Mouse (Mus musculus) left cerebral cortex, adult 11 months (tissue): ENCODE results near the gene Pfn1.
A peak's percentile ranks its signal among the peaks of the same experiment; 100 is the strongest.

Experiments
- DNase-seq: peaks from one replicate; pipeline ENCODE4 v3.0.0; 2022; ENCODE audit warnings: low spot score

Gene Pfn1

DNA sequence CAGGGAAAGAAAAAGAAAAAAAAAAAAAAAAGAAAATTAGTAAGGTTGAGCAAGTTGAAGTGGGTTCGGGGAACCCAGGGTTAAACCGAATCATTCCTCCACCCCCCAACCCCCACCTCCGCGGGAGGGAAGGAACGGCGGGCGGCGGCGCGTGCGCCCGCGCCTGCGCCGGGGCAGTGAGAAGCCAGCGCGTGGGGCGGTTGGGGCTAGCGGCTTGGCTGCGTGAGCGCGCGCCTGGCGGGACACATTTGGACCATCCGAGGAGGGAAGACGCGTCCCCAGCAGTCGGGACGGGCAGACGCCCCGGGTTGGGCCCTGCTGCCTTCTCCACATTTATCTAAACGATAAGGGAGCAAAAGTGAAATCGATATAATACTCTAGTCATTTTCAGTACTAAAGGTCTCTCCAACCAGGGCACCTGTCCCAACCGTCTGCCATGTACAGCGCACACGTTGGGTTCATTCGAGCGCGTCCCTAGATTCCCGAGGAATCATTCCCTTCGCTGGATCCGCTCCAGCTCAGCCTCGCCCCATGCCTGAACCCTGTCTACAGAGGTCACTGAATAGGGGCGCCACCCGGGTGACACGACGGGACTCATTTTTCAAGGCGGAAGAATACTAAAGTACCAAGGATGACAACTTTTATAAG, 603 bp upstream of the Pfn1 start:
- no peak for DNase-seq

DNA sequence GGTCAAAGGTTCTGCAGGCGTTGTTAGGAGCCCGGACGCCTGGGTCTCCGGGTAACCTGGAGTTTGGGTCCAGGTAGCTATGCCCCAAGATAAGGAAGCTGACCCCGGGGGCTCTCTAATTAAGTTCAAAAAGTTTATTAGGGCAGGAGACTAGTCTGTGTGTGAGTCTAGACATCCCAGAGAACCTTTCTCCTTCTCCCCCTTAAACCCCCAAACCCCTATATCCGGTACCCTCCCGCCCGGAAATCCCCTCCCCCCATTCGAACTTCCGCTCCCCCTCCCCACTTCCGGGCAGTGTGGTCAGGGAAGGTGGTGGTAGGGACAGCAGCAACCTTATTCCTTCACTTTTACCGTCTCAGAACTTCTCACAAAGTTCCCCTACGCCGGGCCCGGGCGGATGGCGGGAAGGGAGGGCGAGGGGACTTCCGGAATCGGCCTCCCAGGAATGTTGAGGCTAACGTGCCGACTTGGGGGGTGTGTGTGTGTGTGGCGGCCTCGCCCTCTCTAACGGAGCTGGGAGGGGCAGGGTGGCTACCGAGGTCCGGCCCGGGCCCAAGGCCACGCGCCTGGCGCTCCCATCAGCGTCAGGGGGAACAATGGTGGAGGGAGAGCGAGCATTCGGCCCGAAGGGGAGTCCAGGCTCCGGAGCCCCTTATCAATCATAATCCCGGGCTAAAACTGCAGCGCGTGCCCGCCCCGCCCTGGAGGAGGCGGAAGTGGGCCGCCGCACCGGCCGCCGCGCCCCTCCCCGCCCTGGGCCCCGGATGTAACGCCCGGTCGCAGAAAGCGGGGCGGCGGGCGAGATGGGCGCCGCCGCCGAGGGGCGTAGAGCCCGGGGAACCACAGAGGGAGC, 873 bp downstream of the Pfn1 start:
- DNase-seq: no peak

GRCm38 (mm10) chr11:70652884-70653344, 1.5 kb downstream of the Pfn1 start:
- DNase-seq: no peak

DNA sequence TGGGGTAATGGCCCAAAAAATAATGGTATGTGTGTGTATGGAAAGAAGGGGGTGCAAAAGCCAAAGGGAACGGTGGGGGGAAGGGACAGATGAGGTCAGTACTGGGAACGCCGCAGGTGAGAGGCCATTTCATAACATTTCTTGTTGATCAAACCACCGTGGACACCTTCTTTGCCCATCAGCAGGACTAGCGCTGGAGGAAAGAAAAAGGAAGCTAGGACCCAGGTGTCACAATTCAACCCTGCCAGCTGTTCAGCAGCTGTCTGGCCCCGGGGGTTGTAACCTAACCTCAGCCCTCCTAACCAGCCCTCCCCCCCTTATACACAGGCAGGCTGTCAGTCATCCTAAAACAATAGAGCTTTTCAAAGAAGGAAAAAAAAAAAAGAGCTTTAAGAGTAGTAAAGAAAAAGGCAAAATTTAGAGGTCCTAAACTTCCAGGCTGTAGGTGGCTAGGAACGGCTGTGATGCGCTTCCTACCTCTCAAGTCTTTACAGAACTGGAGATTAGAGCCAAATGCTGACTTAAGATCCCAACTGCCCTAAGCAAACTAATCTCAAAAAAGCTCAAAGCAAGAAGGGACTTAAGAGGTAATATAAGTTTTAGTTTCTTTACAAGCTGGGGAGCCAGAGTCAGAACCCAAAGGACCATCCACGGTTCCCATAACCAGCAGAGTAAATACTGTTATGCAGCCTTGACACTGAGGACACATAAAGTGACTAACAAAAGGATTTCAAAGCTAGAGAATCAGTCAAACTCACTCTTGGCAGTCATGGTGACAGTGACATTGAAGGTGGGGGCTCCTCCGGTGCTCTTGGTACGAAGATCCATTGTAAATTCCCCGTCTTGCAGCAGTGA, 2.2 kb downstream of the Pfn1 start:
- DNase-seq: no peak

DNA sequence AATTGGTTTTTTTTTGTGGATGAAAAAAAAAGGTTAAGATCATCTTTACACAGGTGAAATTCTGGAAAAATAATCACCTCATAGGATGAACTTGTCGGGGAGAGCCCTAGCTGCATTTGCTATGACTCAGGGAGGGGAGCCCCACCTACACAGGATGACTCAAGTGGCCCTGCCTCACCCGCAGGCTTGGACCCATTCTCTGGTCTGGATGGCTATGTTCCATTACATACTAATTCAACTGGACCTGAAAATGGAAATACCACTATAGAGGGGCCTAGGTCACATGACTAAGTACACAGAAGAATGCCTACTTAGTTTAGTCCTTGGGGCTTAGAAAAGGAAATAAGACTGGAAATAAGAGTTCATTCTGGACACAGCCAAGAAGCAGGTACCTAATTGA, 3.1 kb downstream of the Pfn1 start:
- DNase-seq: no peak

DNA sequence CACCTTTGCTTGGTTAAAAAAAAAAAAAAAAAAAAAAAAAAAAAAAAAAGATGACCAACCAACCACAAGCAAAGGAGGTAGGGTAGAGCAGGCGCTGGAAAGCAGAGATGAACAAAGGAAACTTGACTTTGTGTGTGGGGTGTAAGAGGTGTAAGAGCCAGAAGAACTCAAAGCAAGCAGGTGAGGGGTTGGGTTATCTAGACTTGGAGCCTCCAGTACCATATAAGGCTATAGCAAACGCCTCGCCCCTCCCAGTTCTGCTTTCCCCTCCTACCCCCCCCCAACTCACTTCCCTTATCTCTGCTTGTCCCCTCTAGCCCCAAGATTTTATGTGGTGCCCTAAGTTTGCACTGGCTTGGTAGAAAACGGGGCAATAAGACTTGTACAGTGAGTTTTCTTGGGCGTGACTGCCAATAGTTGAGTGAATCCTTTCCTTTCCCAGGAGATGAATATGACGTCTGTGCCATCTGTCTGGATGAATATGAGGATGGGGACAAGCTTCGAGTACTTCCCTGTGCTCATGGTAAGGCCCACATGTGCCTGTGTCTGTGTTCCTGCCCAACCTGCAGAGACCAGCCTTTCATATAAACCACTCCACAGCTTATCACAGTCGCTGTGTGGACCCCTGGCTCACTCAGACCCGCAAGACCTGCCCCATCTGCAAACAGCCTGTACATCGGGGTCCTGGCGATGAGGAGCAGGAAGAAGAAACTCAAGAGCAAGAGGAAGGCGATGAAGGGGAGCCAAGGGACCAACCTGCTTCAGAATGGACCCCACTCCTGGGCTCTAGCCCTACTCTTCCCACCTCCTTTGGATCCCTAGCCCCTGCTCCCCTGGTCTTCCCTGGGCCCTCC, 3.9 kb downstream of the Pfn1 start:
- no peak for DNase-seq

- no peak for DNase-seq
Observed at GRCm38 (mm10) chr11:70649185-70649734, 5.2 kb downstream of the Pfn1 start.

GRCm38 (mm10) chr11:70648512-70648911, 5.9 kb downstream of the Pfn1 start:
- DNase-seq: no peak

- DNase-seq: no peak
Observed at GRCm38 (mm10) chr11:70647716-70648420, 6.6 kb downstream of the Pfn1 start.

GRCm38 (mm10) chr11:70646691-70647650, 7.5 kb downstream of the Pfn1 start, which contains the start of the genes Rnf167 and Slc25a11:
Gene Rnf167 (plus strand): TSS chr11:70647235.
Gene Slc25a11 (minus strand): TSS chr11:70647479.
- peak; percentile 95 for DNase-seq

DNA sequence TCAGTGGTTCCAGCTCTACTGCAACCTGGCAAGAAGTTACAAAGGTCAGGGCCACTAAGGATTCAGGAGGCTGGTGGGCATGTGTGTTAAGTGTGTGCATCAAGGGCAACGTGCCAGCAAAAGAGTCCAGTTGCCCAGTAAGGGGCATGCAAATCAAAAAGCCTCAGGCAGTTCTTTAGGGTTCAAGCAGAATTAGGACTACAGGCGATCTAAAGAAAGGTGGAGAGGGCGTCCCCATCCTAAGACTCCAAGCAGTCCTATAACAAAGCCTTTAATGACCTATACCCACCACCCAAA, 8.2 kb downstream of the Pfn1 start:
- DNase-seq: no peak

GRCm38 (mm10) chr11:70645461-70646258, 8.8 kb downstream of the Pfn1 start:
- no peak for DNase-seq

- DNase-seq: no peak
Observed at GRCm38 (mm10) chr11:70644564-70645103, 9.8 kb downstream of the Pfn1 start.

- DNase-seq: no peak
Observed at GRCm38 (mm10) chr11:70643051-70643450, 11.4 kb downstream of the Pfn1 start.

DNA sequence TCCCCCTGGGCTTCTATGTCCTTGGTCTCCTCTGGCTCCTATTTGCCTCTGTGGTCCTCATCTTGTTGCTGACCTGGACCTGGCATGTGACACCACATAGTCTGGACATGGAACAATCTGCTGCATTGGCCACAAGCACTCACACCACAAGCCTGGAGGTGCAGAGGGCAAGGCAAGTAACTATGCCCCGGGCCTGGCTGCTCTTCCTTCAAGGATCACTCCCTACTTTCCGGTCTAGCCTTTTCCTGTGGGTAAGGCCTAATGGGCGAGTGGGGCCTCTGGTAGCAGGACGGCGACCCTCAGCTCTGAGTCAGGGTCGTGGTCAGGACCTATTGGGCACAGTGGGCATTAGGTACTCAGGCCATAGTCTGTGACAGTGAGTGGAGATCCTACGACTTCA, 13.2 kb downstream of the Pfn1 start:
- no peak for DNase-seq

DNA sequence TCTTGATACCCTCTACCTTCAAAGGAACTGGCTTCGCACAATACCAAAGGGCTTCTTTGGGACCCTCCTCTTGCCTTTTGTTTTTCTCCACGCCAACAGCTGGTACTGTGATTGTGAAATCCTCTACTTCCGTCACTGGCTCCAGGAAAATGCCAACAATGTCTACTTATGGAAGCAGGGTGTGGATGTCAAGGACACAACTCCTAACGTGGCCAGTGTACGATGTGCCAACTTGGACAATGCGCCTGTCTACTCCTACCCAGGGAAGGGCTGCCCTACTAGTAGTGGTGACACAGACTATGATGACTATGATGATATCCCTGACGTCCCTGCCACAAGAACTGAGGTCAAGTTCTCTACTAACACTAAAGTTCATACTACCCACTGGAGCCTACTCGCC, 14.5 kb downstream of the Pfn1 start:
- no peak for DNase-seq

DNA sequence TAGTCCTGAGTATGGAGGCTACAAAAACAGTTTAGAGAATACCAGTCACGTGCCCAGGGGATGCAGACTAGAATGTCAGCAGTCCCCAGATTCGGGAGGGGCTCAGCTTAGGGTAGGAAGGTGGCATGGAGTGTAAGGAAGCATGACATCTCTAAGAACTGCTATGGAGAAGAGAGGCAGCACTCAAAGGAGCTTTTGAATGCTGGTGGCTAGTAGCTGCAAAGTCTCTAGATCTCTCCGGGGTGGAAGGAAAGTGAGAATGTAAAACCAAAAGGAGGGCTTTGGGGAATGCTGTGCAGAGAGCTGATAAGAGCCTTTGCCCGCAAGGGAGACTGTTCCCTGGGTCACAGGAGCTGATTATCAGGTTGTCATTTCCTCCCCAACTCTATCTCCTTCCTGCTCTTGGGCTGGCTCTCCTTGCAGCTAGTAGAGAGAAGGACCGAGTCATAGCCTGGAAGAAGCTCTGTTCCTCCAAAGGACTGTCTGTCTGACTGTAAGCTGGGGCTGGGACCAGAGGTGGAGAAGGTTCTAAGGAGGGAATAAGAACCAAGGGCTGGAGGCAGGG, 15.6 kb downstream of the Pfn1 start, which contains the start of gene Gp1ba:
Gene Gp1ba (plus strand): TSS at position 409 of the 565 bp plus-strand sequence.
- no peak for DNase-seq

- no peak for DNase-seq
Observed at GRCm38 (mm10) chr11:70638293-70638692, 16.2 kb downstream of the Pfn1 start.
